Mouse (Mus musculus) hindlimb bud, embryonic 11.5 days (tissue): ENCODE data around the gene Rom1.
"Not testable (repeated sequence)": the region's sequence is repeated elsewhere in the genome, so short reads cannot be mapped to it uniquely, and the experiment has no call there.

Source experiments
- DNase-seq: peaks from one replicate; pipeline ENCODE4 v3.0.0-alpha.2; 2012; ENCODE audit warnings: low read depth, low spot score; ENCODE audit errors: extremely low spot score

Gene Rom1

GRCm38 (mm10) chr19:8929224-8930088 is at the start of gene Rom1, which contains the start of gene Eml3:
Gene Rom1 (minus strand): TSS chr19:8929356.
Gene Eml3 (plus strand): TSS chr19:8929552.
- no peak for DNase-seq

GRCm38 (mm10) chr19:8976535-8976934 is 47.4 kb upstream of the Rom1 start:
- DNase-seq, result no peak

GRCm38 (mm10) chr19:8975491-8975890 is 46.3 kb upstream of the Rom1 start:
- DNase-seq, result no peak

GRCm38 (mm10) chr19:8974638-8975037 is 45.5 kb upstream of the Rom1 start:
- no peak for DNase-seq

GRCm38 (mm10) chr19:8972491-8972890 is 43.3 kb upstream of the Rom1 start:
- DNase-seq, result not testable (repeated sequence)

- DNase-seq, result no peak
These were observed 38.7 kb upstream of the Rom1 start for GRCm38 (mm10) chr19:8967893-8968292.

GRCm38 (mm10) chr19:8967373-8967743 is 38.2 kb upstream of the Rom1 start:
- DNase-seq, result no peak

GRCm38 (mm10) chr19:8966590-8967372 is 37.6 kb upstream of the Rom1 start, which contains the start of gene Eef1g:
Gene Eef1g (plus strand): TSS chr19:8967041.
- DNase-seq, result peak; percentile 91

GRCm38 (mm10) chr19:8966198-8966589 is 37.0 kb upstream of the Rom1 start:
- DNase-seq, result no peak

- no peak for DNase-seq
These were observed 36.6 kb upstream of the Rom1 start for GRCm38 (mm10) chr19:8965771-8966170.

GRCm38 (mm10) chr19:8965075-8965474 is 35.9 kb upstream of the Rom1 start:
- no peak for DNase-seq

- no peak for DNase-seq
These were observed 33.1 kb upstream of the Rom1 start for GRCm38 (mm10) chr19:8962256-8962655.

- no peak for DNase-seq
These were observed 25.0 kb upstream of the Rom1 start for GRCm38 (mm10) chr19:8954171-8954570.

- peak; percentile 97 for DNase-seq
These were observed 24.2 kb upstream of the Rom1 start, which contains the start of gene Tut1 for GRCm38 (mm10) chr19:8953135-8954039. Gene Tut1 (plus strand): TSS chr19:8953847.

- no peak for DNase-seq
These were observed 23.1 kb upstream of the Rom1 start for GRCm38 (mm10) chr19:8952241-8952640.

GRCm38 (mm10) chr19:8950190-8950589 is 21.0 kb upstream of the Rom1 start:
- DNase-seq, result no peak

GRCm38 (mm10) chr19:8946929-8947328 is 17.8 kb upstream of the Rom1 start:
- no peak for DNase-seq

- DNase-seq, result no peak
These were observed 16.1 kb upstream of the Rom1 start for GRCm38 (mm10) chr19:8945251-8945650.

- no peak for DNase-seq
These were observed 15.6 kb upstream of the Rom1 start for GRCm38 (mm10) chr19:8944750-8945149.

- no peak for DNase-seq
These were observed 14.9 kb upstream of the Rom1 start for GRCm38 (mm10) chr19:8944062-8944461.

GRCm38 (mm10) chr19:8943047-8943446 is 13.9 kb upstream of the Rom1 start:
- DNase-seq, result no peak
